Mouse (Mus musculus): ENCODE measurements around the gene Dars. TPM values are rescaled to one million over a fixed set of nuclear protein-coding genes. Genes with fewer than 3 reads are reported as not detected.

The Dars gene
- polyA plus RNA-seq, 1 experiment from 2014 or later, result 123 TPM

- Histone ChIP-seq H3K4me3 (ENCODE audit: low read depth, low read length) (no peak overlapping the region), H3K27me3 (ENCODE audit: control insufficient read depth, insufficient read depth, low read depth, low read length) (no peaks in the 10 kb centered on the region), H3K4me2 (ENCODE audit: low read length) (no peak overlapping the region; the same call in 1 of the 2 replicates), H3K27ac (ENCODE audit: low read length) (peak overlapping the region; percentile 47; the same call in 1 of the 2 replicates), H3K4me1 (ENCODE audit: control insufficient read depth, insufficient read depth, low read length) (peaks cover 5% of the 10 kb centered on the region; the same call in 1 of the 2 replicates), H3K9me3 (replicated peaks; ENCODE audit: control insufficient read depth, low read length, poor library complexity, severe bottlenecking) (no peaks in the 10 kb centered on the region), H3K9ac (ENCODE audit: low read depth, low read length) (no peak overlapping the region), H3K36me3 (ENCODE audit: control insufficient read depth, insufficient read depth, low read length) (0 out of 2 replicates have a peak, but pooled peaks cover 5% of the 10 kb centered on the region)
- peak; percentile 67 for ATAC-seq
- WGBS, result 8% methylated on average over 2 of the region's 2 CpGs
Observed at GRCm38 (mm10) chr1:128405041-128405481, 12.1 kb downstream of the Dars start.

GRCm38 (mm10) chr1:128400926-128401325, 16.2 kb downstream of the Dars start:
- H3K4me2 ChIP-seq (ENCODE audit: low read length), result no peak overlapping the region
- no peaks in the 10 kb centered on the region for H3K27me3 ChIP-seq (ENCODE audit: control insufficient read depth, insufficient read depth, low read depth, low read length)
- no peaks in the 10 kb centered on the region for H3K9me3 ChIP-seq (replicated peaks; ENCODE audit: control insufficient read depth, low read length, poor library complexity, severe bottlenecking)
- H3K9ac ChIP-seq (ENCODE audit: low read depth, low read length), result no peak overlapping the region
- ATAC-seq, result no peak
- WGBS, result 13% methylated on average over 2 of the region's 2 CpGs
- H3K36me3 ChIP-seq (ENCODE audit: control insufficient read depth, insufficient read depth, low read length), result 0 out of 2 replicates have a peak, but pooled peaks cover 5% of the 10 kb centered on the region
- H3K4me3 ChIP-seq (ENCODE audit: low read depth, low read length), result no peak overlapping the region
- no peak overlapping the region for H3K27ac ChIP-seq (ENCODE audit: low read length)
- peaks cover 5% of the 10 kb centered on the region; the same call in 1 of the 2 replicates for H3K4me1 ChIP-seq (ENCODE audit: control insufficient read depth, insufficient read depth, low read length)

GRCm38 (mm10) chr1:128399941-128400915, 16.9 kb downstream of the Dars start:
- no peak overlapping the region for H3K4me2 ChIP-seq (ENCODE audit: low read length)
- no peaks in the 10 kb centered on the region for H3K9me3 ChIP-seq (replicated peaks; ENCODE audit: control insufficient read depth, low read length, poor library complexity, severe bottlenecking)
- H3K4me3 ChIP-seq (ENCODE audit: low read depth, low read length), result no peak overlapping the region
- H3K36me3 ChIP-seq (ENCODE audit: control insufficient read depth, insufficient read depth, low read length), result 0 out of 2 replicates have a peak, but pooled peaks cover 5% of the 10 kb centered on the region
- WGBS, result 26% methylated on average over 5 of the region's 5 CpGs
- ATAC-seq, result no peak
- no peaks in the 10 kb centered on the region for H3K27me3 ChIP-seq (ENCODE audit: control insufficient read depth, insufficient read depth, low read depth, low read length)
- peaks cover 4% of the 10 kb centered on the region; the same call in 1 of the 2 replicates for H3K4me1 ChIP-seq (ENCODE audit: control insufficient read depth, insufficient read depth, low read length)
- no peak overlapping the region for H3K27ac ChIP-seq (ENCODE audit: low read length)
- H3K9ac ChIP-seq (ENCODE audit: low read depth, low read length), result no peak overlapping the region

GRCm38 (mm10) chr1:128398738-128399445, 18.3 kb downstream of the Dars start:
- Histone ChIP-seq H3K4me1 (ENCODE audit: control insufficient read depth, insufficient read depth, low read length) (no peaks in the 10 kb centered on the region), H3K9ac (ENCODE audit: low read depth, low read length) (no peak overlapping the region), H3K36me3 (ENCODE audit: control insufficient read depth, insufficient read depth, low read length) (peaks cover 5% of the 10 kb centered on the region; the same call in 1 of the 2 replicates), H3K9me3 (replicated peaks; ENCODE audit: control insufficient read depth, low read length, poor library complexity, severe bottlenecking) (no peaks in the 10 kb centered on the region), H3K4me2 (ENCODE audit: low read length) (no peak overlapping the region), H3K27me3 (ENCODE audit: control insufficient read depth, insufficient read depth, low read depth, low read length) (no peaks in the 10 kb centered on the region), H3K4me3 (ENCODE audit: low read depth, low read length) (no peak overlapping the region), H3K27ac (ENCODE audit: low read length) (no peak overlapping the region)
- 85% methylated on average over 5 of the region's 5 CpGs for WGBS
- ATAC-seq, result no peak

- no peak overlapping the region for H3K27ac ChIP-seq (ENCODE audit: low read length)
- no peak overlapping the region for H3K9ac ChIP-seq (ENCODE audit: low read depth, low read length)
- no peaks in the 10 kb centered on the region; the same call in 1 of the 2 replicates for H3K27me3 ChIP-seq (ENCODE audit: control insufficient read depth, insufficient read depth, low read depth, low read length)
- ATAC-seq, result no peak
- peaks cover 2% of the 10 kb centered on the region; the same call in 1 of the 2 replicates for H3K36me3 ChIP-seq (ENCODE audit: control insufficient read depth, insufficient read depth, low read length)
- no peaks in the 10 kb centered on the region for H3K4me1 ChIP-seq (ENCODE audit: control insufficient read depth, insufficient read depth, low read length)
- no peak overlapping the region for H3K4me3 ChIP-seq (ENCODE audit: low read depth, low read length)
- H3K4me2 ChIP-seq (ENCODE audit: low read length), result no peak overlapping the region
- 96% methylated on average over 3 of the region's 3 CpGs for WGBS
- H3K9me3 ChIP-seq (replicated peaks; ENCODE audit: control insufficient read depth, low read length, poor library complexity, severe bottlenecking), result no peaks in the 10 kb centered on the region
Observed at GRCm38 (mm10) chr1:128394657-128395056, 22.5 kb downstream of the Dars start.

GRCm38 (mm10) chr1:128392382-128392781, 24.8 kb downstream of the Dars start:
- no peak for ATAC-seq
- peaks cover 2% of the 10 kb centered on the region; the same call in 1 of the 2 replicates for H3K36me3 ChIP-seq (ENCODE audit: control insufficient read depth, insufficient read depth, low read length)
- H3K27me3 ChIP-seq (ENCODE audit: control insufficient read depth, insufficient read depth, low read depth, low read length), result no peaks in the 10 kb centered on the region; the same call in 1 of the 2 replicates
- H3K4me1 ChIP-seq (ENCODE audit: control insufficient read depth, insufficient read depth, low read length), result no peaks in the 10 kb centered on the region
- H3K27ac ChIP-seq (ENCODE audit: low read length), result no peak overlapping the region
- no peak overlapping the region for H3K9ac ChIP-seq (ENCODE audit: low read depth, low read length)
- H3K4me3 ChIP-seq (ENCODE audit: low read depth, low read length), result no peak overlapping the region
- WGBS, result 34% methylated on average over 2 of the region's 2 CpGs
- H3K9me3 ChIP-seq (replicated peaks; ENCODE audit: control insufficient read depth, low read length, poor library complexity, severe bottlenecking), result no peaks in the 10 kb centered on the region
- no peak overlapping the region for H3K4me2 ChIP-seq (ENCODE audit: low read length)

GRCm38 (mm10) chr1:128386487-128386886, 30.7 kb downstream of the Dars start:
- Histone ChIP-seq H3K9ac (ENCODE audit: low read depth, low read length) (no peak overlapping the region), H3K36me3 (ENCODE audit: control insufficient read depth, insufficient read depth, low read length) (peaks cover 5% of the 10 kb centered on the region), H3K9me3 (replicated peaks; ENCODE audit: control insufficient read depth, low read length, poor library complexity, severe bottlenecking) (no peaks in the 10 kb centered on the region), H3K4me1 (ENCODE audit: control insufficient read depth, insufficient read depth, low read length) (no peaks in the 10 kb centered on the region), H3K27ac (ENCODE audit: low read length) (no peak overlapping the region), H3K4me2 (ENCODE audit: low read length) (no peak overlapping the region), H3K4me3 (ENCODE audit: low read depth, low read length) (no peak overlapping the region), H3K27me3 (ENCODE audit: control insufficient read depth, insufficient read depth, low read depth, low read length) (no peaks in the 10 kb centered on the region)
- ATAC-seq, result no peak
- 94% methylated on average over 7 of the region's 7 CpGs for WGBS

- H3K4me2 ChIP-seq (ENCODE audit: low read length), result no peak overlapping the region
- no peak overlapping the region for H3K4me3 ChIP-seq (ENCODE audit: low read depth, low read length)
- 80% methylated on average over 4 of the region's 4 CpGs for WGBS
- ATAC-seq, result no peak
- no peak overlapping the region for H3K27ac ChIP-seq (ENCODE audit: low read length)
- peaks cover 4% of the 10 kb centered on the region for H3K36me3 ChIP-seq (ENCODE audit: control insufficient read depth, insufficient read depth, low read length)
- no peaks in the 10 kb centered on the region for H3K4me1 ChIP-seq (ENCODE audit: control insufficient read depth, insufficient read depth, low read length)
- no peak overlapping the region for H3K9ac ChIP-seq (ENCODE audit: low read depth, low read length)
- no peaks in the 10 kb centered on the region for H3K27me3 ChIP-seq (ENCODE audit: control insufficient read depth, insufficient read depth, low read depth, low read length)
- H3K9me3 ChIP-seq (replicated peaks; ENCODE audit: control insufficient read depth, low read length, poor library complexity, severe bottlenecking), result no peaks in the 10 kb centered on the region
Observed at GRCm38 (mm10) chr1:128376841-128377240, 40.3 kb downstream of the Dars start.

Measured in midbrain, embryonic 16.5 days (tissue).